Mouse (Mus musculus) urinary bladder, postnatal 4 days (tissue): ENCODE data around the gene Ppp1r37.

Source experiments
- DNase-seq, 2 experiments: peaks; one replicate each; pipeline ENCODE4 v3.0.0; 2021 to 2022; ENCODE audit warnings: low spot score in 2 of 2

Ppp1r37 gene

DNA sequence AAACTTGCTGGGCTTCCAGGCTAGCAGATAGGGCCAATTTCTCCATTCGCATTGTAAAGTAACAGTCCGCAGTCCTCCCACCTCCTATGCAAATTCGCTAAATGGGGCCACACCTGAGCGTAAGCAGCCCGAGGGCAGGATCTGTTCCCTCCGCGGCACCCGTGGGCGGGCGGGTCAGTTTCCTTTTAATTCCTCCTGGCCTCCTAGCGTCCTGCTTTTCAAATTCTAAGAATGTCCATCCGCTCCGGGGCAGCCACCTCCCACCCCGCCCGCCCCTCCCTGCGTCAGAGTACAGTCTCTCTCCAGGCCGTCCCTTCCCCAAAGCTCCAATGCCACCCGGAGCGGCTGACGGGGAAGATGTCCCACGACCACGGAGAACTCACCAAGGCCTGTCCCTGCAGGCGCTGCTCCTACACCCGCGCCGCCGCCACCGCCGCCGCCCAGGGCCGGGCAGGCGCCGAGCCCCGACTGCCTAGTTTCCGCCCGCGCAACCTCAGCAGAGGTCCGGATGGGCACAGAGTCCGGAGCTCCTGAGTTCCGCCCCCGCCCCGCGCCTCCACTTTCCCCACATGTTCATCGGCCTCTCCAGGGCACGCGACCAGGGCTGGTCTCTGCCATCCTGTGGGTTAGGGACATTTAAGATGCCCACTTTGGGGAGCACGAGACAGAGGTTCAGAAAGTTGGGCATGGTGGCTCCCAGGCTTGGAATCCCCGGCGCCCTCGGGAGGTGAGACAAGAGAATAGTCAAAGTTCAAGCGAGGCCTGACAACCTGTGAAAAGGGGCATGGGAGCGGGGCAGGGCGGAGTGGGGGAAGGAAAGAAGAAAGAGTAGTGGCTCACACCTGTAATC is 10.3 kb upstream of the Ppp1r37 start:
- DNase-seq, result peak; percentile 77 to 84

- no peak for DNase-seq
These were observed 6.8 kb upstream of the Ppp1r37 start for GRCm38 (mm10) chr7:19569647-19570046.

DNA sequence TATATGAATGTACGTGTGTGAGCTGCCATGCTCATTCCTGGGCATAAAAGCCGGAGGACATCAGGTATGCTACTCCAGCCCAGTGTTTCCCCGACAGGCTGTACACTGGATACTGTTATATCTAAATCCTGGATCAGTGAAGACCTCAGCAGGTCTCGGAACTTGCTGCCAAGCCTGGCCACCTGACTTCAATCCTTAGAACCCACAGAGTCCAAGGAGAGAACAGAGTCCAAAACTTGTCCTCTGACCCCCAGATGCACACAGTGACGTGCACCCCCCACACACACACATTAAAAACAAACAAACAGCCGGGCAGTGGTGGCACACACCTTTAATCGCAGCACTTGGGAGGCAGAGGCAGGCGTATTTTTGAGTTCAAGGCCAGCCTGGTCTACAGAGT is 4.5 kb upstream of the Ppp1r37 start:
- no peak for DNase-seq

DNA sequence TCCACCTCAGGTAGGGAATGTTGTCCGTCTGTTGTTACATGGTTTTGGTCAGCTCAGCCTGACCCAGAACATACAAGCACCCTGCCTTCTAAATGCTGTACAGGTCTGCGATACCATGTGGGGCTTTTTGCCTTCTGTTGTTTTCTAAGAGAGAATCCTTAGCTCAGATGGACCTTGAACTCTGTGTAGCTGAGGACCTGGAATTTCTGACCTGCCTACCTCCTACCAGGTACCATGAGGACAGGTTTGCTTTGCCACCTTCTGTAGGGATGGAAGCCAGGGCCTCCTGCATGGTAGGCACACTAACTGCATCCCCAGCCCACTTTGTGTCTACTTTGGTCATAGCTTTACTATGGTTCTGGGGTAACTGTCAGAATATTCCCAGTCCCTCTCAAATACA is 2.9 kb upstream of the Ppp1r37 start:
- no peak for DNase-seq

DNA sequence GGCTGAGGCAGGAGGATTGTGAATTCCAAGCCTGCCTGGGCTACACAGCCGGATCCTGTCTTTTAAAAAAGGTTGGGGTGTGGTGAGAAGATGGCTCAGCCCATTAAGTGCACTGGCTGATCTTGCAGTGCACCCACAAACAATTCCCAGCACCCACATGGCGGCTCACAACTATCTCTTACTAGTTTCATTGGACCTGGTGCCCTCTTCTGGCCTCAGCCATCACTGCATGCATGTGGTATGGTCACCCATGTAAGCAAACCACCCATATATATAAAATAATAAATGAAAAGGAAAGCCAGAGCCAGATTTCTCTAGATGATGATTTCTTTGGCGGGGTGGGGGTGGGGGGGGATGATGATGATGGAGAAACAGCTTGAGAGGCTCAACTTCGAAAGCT is 1.6 kb upstream of the Ppp1r37 start:
- no peak for DNase-seq

- no peak for DNase-seq
These were observed 1.0 kb upstream of the Ppp1r37 start for GRCm38 (mm10) chr7:19563884-19564283.

- peak; percentile 84 to 93 for DNase-seq
These were observed 872 bp downstream of the Ppp1r37 start for GRCm38 (mm10) chr7:19561765-19562642.

GRCm38 (mm10) chr7:19561431-19561764 is 1.5 kb downstream of the Ppp1r37 start:
- no peak for DNase-seq

- no peak for DNase-seq
These were observed 2.2 kb downstream of the Ppp1r37 start for GRCm38 (mm10) chr7:19560491-19561260.

DNA sequence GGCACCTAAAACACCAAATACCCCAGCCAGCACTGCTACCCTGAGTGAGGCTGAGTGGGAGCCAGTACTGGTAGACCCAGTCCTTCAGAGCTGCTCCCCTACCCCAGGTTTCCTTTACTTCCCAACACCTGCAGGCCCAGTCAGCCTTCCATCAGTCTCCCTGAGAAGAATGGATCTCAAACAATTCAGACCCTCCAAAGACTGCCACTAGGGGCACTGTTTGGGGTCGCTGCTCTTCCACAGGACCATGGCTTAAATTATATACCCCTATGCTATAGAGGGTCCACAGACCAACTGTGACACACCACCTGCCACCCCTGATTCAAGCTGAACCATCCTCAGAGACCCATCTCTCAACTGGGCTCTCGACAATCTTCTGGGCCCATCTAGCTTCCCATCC is 3.9 kb downstream of the Ppp1r37 start:
- DNase-seq, result no peak

GRCm38 (mm10) chr7:19557982-19558900 is 4.6 kb downstream of the Ppp1r37 start:
- no peak for DNase-seq

- DNase-seq, result no peak
These were observed 5.8 kb downstream of the Ppp1r37 start for GRCm38 (mm10) chr7:19557086-19557485.

- DNase-seq, result no peak
These were observed 8.7 kb downstream of the Ppp1r37 start for GRCm38 (mm10) chr7:19554168-19554567.

DNA sequence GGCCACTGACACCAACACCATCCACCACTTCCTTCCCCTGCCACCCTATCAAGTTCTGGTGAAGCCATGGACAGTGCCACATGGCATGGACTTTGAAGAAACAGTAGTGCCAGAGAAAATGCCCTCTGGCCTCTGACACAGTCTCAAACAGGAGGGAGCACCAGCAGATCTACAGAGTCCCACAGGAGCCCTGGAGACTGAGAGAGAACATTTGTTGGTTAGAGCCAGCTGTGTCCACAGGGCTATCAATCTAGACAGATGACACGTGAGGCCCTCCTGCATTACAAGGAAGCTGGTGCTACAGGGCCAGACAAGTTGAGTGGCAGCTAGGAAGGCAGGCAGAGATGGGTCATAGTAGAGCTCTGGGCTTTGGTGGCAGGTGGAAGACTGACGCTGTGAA is 10.4 kb downstream of the Ppp1r37 start:
- no peak for DNase-seq

- no peak for DNase-seq
These were observed 11.2 kb downstream of the Ppp1r37 start for GRCm38 (mm10) chr7:19551634-19552033.

- DNase-seq, result no peak
These were observed 13.5 kb downstream of the Ppp1r37 start for GRCm38 (mm10) chr7:19549394-19549793.

GRCm38 (mm10) chr7:19547344-19547969 is 15.4 kb downstream of the Ppp1r37 start:
- no peak for DNase-seq

GRCm38 (mm10) chr7:19546007-19546406 is 16.9 kb downstream of the Ppp1r37 start:
- no peak for DNase-seq

DNA sequence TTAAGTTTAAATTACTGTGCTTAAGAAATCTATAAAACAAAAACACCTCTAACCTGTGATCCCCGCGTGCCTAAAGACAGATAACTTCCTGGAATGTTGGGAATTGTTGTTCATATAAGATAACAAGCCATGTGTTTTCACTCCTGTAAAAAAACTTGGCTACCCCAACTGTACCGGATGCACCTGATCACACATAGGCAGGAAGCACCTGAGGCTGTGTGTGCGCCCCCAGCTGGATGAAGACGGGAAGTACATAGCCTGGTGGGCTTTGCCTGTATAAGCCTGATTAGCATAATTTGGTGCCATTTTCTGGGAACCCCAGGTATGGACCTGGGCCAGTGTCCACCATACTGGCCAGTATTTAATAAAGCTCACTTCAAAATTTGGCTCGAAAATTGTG is 19.3 kb downstream of the Ppp1r37 start:
- DNase-seq, result peak in 1 of 2 experiments; percentile 17

DNA sequence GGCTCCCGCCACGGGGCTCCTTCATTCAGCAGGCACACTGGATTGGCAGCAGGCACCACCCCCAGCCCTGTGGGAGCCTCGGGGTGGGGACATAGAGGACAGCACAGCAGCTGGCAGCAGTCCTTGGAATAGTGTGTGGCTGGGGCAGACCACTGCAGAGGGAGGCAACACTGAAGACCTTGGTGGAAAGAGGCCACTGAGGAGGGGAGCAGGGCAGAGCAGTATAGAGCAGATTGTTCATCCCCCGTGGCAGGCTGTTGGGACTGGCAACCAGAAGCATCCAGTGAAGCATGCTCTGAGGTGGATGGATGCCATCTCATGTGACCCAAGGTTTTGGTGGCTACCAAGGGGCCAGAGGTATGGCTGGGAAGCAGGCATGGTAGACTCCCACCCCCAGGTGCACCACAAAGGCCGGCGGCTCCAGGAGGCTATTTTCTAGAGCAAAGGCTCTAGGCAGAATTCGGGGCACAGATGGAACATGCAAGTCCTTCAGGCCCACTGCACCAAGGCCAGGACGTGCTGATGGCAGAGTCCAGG is 20.7 kb downstream of the Ppp1r37 start:
- DNase-seq, result peak in 1 of 2 experiments; percentile 22
